Mouse (Mus musculus) midbrain, embryonic 16.5 days (tissue): ENCODE data around the gene Fam184a. TPM values are rescaled to one million over a fixed set of nuclear protein-coding genes. Genes with fewer than 3 reads are reported as not detected.

Source experiments
- ATAC-seq: fragments of 200-750 bp; cut with Nextera tagmentation; 2 replicates; pipeline ENCODE4 v1.8.0; 2017; ENCODE audit warnings: moderate TSS enrichment
- H3K27ac ChIP-seq: fragments of 300-500 bp; sonication (generic); 2 replicates; pipeline ENCODE4 v1.5.1; 2014; ENCODE audit warnings: mild to moderate bottlenecking, low read length, mixed read lengths
- H3K27me3 ChIP-seq: fragments of 300-500 bp; sonication (generic); 2 replicates; pipeline ENCODE4 v1.6.1; 2014; ENCODE audit warnings: low read depth, low read length, mixed read lengths; ENCODE audit not compliant: control insufficient read depth, insufficient read depth
- H3K36me3 ChIP-seq: fragments of 300-500 bp; sonication (generic); 2 replicates; pipeline ENCODE4 v1.6.1; 2014; ENCODE audit warnings: mild to moderate bottlenecking, low read length, moderate library complexity, mixed read lengths; ENCODE audit not compliant: control insufficient read depth, insufficient read depth
- H3K4me1 ChIP-seq: fragments of 300-500 bp; sonication (generic); 2 replicates; pipeline ENCODE4 v1.6.1; 2014; ENCODE audit warnings: mild to moderate bottlenecking, low read length, mixed read lengths; ENCODE audit not compliant: control insufficient read depth, insufficient read depth
- H3K4me2 ChIP-seq: fragments of 300-500 bp; sonication (generic); 2 replicates; pipeline ENCODE4 v1.6.1; 2014; ENCODE audit warnings: mild to moderate bottlenecking, low read length, mixed read lengths
- H3K4me3 ChIP-seq: fragments of 300-500 bp; sonication (generic); 2 replicates; pipeline ENCODE4 v1.5.1; 2014; ENCODE audit warnings: low read depth, mild to moderate bottlenecking, low read length, moderate library complexity, mixed read lengths
- H3K9ac ChIP-seq: fragments of 300-500 bp; sonication (generic); 2 replicates; pipeline ENCODE4 v1.6.1; 2014; ENCODE audit warnings: low read depth, low read length, mixed read lengths
- H3K9me3 ChIP-seq: fragments of 300-500 bp; sonication (generic); replicated peaks from 2 replicates; pipeline ENCODE4 v1.6.1; 2014; ENCODE audit warnings: mild to moderate bottlenecking, low read length, mixed read lengths; ENCODE audit not compliant: control insufficient read depth, poor library complexity, severe bottlenecking
- WGBS: fragments of 180-500 bp; shearing (Covaris S2); extraction: QIAGEN DNeasy Blood & Tissue Kit; methylation state at CpG from one replicate; pipeline ENCODE4 v1.1.7; 2014; 5-methylcytosine and 5-hydroxymethylcytosine counted together
- polyA plus RNA-seq: library from polyadenylated mRNA; unstranded; fragments of >200 nt; fragmentation: Nextera tagmentation; extraction: Ambion mirVana; gene quantifications from 2 replicates; pipeline ENCODE4 v1.2.1, GENCODE M21; 2015

Gene Fam184a
- polyA plus RNA-seq, 1 experiment from 2014 or later = 15.3 TPM

GRCm38 (mm10) chr10:53725301-53725700 lies 25.6 kb downstream of the Fam184a start:
- H3K36me3 ChIP-seq = no peaks in the 10 kb centered on the region
- H3K9me3 ChIP-seq = 0 out of 2 replicates have a peak, but pooled peaks cover 3% of the 10 kb centered on the region
- no peak overlapping the region for H3K27ac ChIP-seq
- H3K9ac ChIP-seq = no peak overlapping the region
- H3K4me2 ChIP-seq = no peak overlapping the region
- H3K27me3 ChIP-seq = no peaks in the 10 kb centered on the region
- H3K4me3 ChIP-seq = no peak overlapping the region
- H3K4me1 ChIP-seq = no peaks in the 10 kb centered on the region
- ATAC-seq = no peak
- WGBS = 36% methylated on average over 2 of the region's 2 CpGs

DNA sequence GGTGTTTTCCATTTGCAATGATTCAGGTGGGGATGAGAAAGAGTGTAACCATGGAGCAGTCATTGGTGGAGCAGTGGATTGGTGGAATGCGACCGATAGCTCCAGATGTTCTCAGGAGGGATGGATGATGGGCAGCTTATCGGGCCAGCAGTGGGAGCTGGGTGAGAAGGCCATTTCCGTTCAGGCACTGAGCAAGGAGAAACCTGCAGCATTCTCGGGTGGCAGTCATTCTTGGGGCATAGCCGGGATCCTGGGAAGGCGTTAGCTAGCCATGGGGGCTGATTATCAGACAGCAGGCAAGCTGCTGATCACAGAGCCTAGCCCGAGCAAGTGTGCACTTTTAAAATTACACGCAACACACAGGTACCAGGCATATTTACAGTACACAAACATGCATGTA lies 46.4 kb downstream of the Fam184a start:
- ATAC-seq = no peak
- WGBS = 93% methylated on average over 9 of the region's 9 CpGs

DNA sequence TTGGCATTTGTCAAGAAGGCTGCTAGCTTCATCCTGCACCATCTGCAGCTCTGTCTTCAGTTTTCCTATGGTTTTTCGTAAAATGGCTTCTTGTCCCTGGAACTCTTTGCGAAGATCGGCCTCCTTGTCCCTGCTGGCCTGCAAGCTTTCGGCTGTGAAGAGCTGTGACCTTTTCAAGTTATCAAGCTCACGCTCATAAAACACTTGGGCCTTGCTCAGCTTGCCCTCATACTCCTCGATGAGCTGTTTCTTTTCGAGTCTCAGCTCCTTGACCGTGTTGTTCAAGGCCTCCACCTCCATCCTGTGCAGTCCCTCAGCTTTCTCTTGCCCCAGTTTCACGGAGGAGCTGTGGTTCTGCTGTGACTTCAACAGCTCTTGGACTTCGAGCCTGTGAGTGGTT lies 52.4 kb downstream of the Fam184a start:
- no peak overlapping the region for H3K4me2 ChIP-seq
- peaks cover 2% of the 10 kb centered on the region; the same call in 1 of the 2 replicates for H3K9me3 ChIP-seq
- ATAC-seq = no peak
- no peak overlapping the region for H3K27ac ChIP-seq
- H3K9ac ChIP-seq = no peak overlapping the region
- H3K4me3 ChIP-seq = no peak overlapping the region
- H3K36me3 ChIP-seq = 0 out of 2 replicates have a peak, but pooled peaks cover 4% of the 10 kb centered on the region
- H3K27me3 ChIP-seq = no peaks in the 10 kb centered on the region
- 95% methylated on average over 10 of the region's 10 CpGs for WGBS
- no peaks in the 10 kb centered on the region for H3K4me1 ChIP-seq

More for the DNA sequence above, 46.4 kb downstream of the Fam184a start:
- no peaks in the 10 kb centered on the region for H3K4me1 ChIP-seq
- no peak overlapping the region for H3K4me2 ChIP-seq
- H3K36me3 ChIP-seq = no peaks in the 10 kb centered on the region
- no peak overlapping the region for H3K27ac ChIP-seq
- H3K9me3 ChIP-seq = peaks cover 2% of the 10 kb centered on the region; the same call in 1 of the 2 replicates
- H3K27me3 ChIP-seq = no peaks in the 10 kb centered on the region
- H3K4me3 ChIP-seq = no peak overlapping the region
- H3K9ac ChIP-seq = no peak overlapping the region

DNA sequence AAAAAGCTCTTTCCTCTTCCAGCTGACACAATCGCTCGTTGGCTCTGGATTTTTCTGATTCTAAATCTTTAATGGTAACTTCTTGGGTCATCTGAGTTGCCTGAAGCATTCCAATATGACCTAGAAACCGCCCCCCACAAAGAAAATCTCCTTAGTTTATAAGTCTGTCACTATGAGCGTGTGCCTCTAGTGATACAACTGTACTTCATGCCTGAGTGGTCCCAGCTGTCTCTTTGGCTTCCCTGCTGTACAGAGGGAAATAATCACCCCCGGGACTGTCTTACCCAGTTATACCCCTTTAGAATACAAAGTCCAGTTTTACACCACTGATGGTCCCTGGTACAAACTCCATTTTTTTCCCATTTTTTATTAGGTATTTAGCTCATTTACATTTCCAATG lies 56.2 kb downstream of the Fam184a start:
- Histone ChIP-seq H3K4me3 (no peak overlapping the region), H3K4me1 (no peaks in the 10 kb centered on the region), H3K9ac (no peak overlapping the region), H3K9me3 (no peaks in the 10 kb centered on the region), H3K4me2 (no peak overlapping the region), H3K27ac (no peak overlapping the region), H3K27me3 (no peaks in the 10 kb centered on the region), H3K36me3 (0 out of 2 replicates have a peak, but pooled peaks cover 4% of the 10 kb centered on the region)
- ATAC-seq = no peak
- WGBS = 81% methylated on average over 5 of the region's 5 CpGs

DNA sequence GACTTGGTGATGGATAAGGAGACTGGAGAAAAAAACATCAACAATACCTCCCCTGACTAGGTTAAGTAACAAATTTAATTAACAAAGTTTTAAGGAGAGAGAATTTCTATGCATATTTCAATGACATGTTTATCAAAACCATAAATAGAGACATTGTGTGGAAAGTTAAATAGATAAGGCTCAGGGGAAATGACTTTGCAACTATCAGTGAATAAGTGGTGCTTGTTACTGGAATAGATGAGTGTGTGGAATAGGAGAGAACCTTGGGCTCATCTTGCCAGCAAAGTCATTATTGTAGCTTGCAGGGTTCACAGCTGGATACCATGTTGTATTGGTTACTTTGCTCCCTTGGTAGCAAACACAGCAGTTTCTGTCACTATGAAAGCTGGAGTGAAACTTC lies 59.7 kb downstream of the Fam184a start:
- no peaks in the 10 kb centered on the region for H3K9me3 ChIP-seq
- H3K9ac ChIP-seq = no peak overlapping the region
- H3K36me3 ChIP-seq = no peaks in the 10 kb centered on the region
- no peaks in the 10 kb centered on the region for H3K4me1 ChIP-seq
- no peak for ATAC-seq
- H3K27ac ChIP-seq = no peak overlapping the region
- no peak overlapping the region for H3K4me3 ChIP-seq
- H3K27me3 ChIP-seq = no peaks in the 10 kb centered on the region
- H3K4me2 ChIP-seq = no peak overlapping the region

DNA sequence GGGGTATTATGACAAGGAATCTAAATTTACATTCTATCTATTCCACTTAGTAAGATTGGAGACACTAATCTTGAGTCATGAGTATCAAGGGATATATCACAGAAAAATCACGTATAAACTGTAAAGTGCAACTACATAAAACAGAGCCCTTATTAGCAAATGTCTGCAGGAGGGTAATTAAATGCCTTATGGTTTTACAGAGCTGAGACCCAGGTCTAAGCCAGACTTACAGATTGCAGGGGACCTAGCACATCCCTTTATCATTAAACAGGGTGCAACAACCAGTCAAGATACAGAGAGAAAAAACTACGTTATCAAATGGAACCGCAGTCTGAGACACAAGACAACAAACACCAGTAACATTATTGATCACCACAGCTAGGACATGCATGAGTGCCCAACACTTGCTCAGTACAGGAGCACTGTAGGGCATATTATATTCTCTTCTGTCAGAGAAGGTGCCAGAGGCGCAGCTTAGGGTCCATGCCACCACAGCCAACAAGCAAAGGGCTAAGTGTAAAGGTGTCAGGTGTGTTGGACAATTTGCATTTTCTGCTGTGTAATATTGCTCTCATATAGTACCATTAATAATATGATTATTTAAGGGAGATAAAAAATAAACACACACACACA lies 61.9 kb downstream of the Fam184a start:
- H3K9me3 ChIP-seq = no peaks in the 10 kb centered on the region
- H3K36me3 ChIP-seq = no peaks in the 10 kb centered on the region
- H3K4me1 ChIP-seq = no peaks in the 10 kb centered on the region
- no peak for ATAC-seq
- no peak overlapping the region for H3K4me2 ChIP-seq
- WGBS = 87% methylated on average over 4 of the region's 4 CpGs
- H3K27me3 ChIP-seq = no peaks in the 10 kb centered on the region
- no peak overlapping the region for H3K27ac ChIP-seq
- no peak overlapping the region for H3K4me3 ChIP-seq
- H3K9ac ChIP-seq = no peak overlapping the region

DNA sequence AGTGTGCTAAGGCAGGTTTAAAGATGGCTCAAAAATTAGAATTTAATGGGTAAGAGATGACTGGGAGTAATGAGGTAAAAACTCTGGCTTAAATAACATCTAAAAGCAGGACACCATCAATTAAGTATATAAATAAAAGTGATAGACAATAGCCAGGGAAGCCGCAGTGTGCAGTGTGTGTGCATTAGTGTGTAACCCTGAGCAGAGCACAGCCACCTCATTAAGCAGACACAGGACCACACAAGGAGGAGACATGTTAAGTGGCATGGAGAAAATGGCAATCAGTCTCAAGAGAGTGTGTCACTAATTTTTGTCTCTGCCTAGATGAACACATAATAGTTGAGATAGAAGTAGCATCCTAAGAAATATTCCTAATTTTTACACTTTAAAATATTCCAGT lies 62.4 kb downstream of the Fam184a start:
- WGBS = 69% methylated on average over 1 of the region's 1 CpGs
- no peak for ATAC-seq
- no peaks in the 10 kb centered on the region for H3K4me1 ChIP-seq
- no peaks in the 10 kb centered on the region for H3K36me3 ChIP-seq
- H3K4me3 ChIP-seq = no peak overlapping the region
- H3K9me3 ChIP-seq = no peaks in the 10 kb centered on the region
- no peak overlapping the region for H3K27ac ChIP-seq
- no peak overlapping the region for H3K4me2 ChIP-seq
- H3K9ac ChIP-seq = no peak overlapping the region
- H3K27me3 ChIP-seq = no peaks in the 10 kb centered on the region

DNA sequence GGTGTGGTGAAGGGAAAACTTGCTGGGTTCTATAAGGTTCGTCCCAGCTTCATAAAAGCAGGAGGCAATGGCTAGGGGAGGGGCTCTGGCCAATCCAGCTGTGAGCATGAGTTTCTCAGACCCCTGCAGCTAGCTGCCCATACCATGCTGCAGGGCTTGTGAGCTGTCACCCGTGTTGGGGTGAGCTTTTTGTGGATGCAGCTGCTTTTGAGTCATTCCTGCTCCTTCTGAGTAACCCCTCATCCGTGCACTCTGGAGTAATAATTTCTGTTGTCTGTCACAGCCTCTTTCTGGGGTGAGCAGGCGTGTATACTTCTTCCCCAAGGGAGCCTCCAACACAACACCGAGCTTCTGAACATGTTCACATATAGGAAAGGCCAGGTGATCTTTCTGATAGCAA lies 63.0 kb downstream of the Fam184a start:
- H3K27me3 ChIP-seq = no peaks in the 10 kb centered on the region
- H3K36me3 ChIP-seq = no peaks in the 10 kb centered on the region
- no peak overlapping the region for H3K9ac ChIP-seq
- no peak overlapping the region for H3K27ac ChIP-seq
- H3K4me2 ChIP-seq = no peak overlapping the region
- ATAC-seq = no peak
- no peak overlapping the region for H3K4me3 ChIP-seq
- H3K9me3 ChIP-seq = no peaks in the 10 kb centered on the region
- 67% methylated on average over 5 of the region's 5 CpGs for WGBS
- no peaks in the 10 kb centered on the region for H3K4me1 ChIP-seq

GRCm38 (mm10) chr10:53685806-53686205 lies 65.1 kb downstream of the Fam184a start:
- H3K36me3 ChIP-seq = no peaks in the 10 kb centered on the region
- WGBS = 80% methylated on average over 3 of the region's 3 CpGs
- no peak overlapping the region for H3K27ac ChIP-seq
- no peaks in the 10 kb centered on the region for H3K4me1 ChIP-seq
- H3K4me2 ChIP-seq = no peak overlapping the region
- H3K27me3 ChIP-seq = no peaks in the 10 kb centered on the region
- H3K4me3 ChIP-seq = no peak overlapping the region
- no peak overlapping the region for H3K9ac ChIP-seq
- no peak for ATAC-seq
- H3K9me3 ChIP-seq = no peaks in the 10 kb centered on the region
